Mouse (Mus musculus) myocyte (in vitro differentiated cells): ENCODE data around the gene Foxp2.

ENCODE experiments used
- CEBPB ChIP-seq: IDR thresholded peaks from 2 replicates; pipeline ENCODE4 v1.6.1; 2011; ENCODE audit warnings: mild to moderate bottlenecking, moderate library complexity; ENCODE audit not compliant: poor library complexity, insufficient read depth, severe bottlenecking
- E2F4 ChIP-seq: IDR thresholded peaks from one replicate; pipeline ENCODE4 v1.6.1; 2011; ENCODE audit warnings: mild to moderate bottlenecking, control low read depth, moderate library complexity; ENCODE audit not compliant: insufficient read depth
- MAX ChIP-seq: IDR thresholded peaks from one replicate; pipeline ENCODE4 v1.6.1; 2011; ENCODE audit warnings: low read depth, mild to moderate bottlenecking, control low read depth
- POLR2A ChIP-seq: IDR thresholded peaks from one replicate; pipeline ENCODE4 v1.6.1; 2011; ENCODE audit warnings: low read depth, mild to moderate bottlenecking, control low read depth, moderate library complexity; ENCODE audit not compliant: insufficient read length
- POLR2AphosphoS2 ChIP-seq: IDR thresholded peaks from one replicate; pipeline ENCODE4 v1.6.1; 2011; ENCODE audit warnings: low read depth, control low read depth; ENCODE audit not compliant: insufficient read length
- TCF12 ChIP-seq: IDR thresholded peaks from one replicate; pipeline ENCODE4 v1.6.1; 2011; ENCODE audit warnings: mild to moderate bottlenecking, control low read depth; ENCODE audit not compliant: poor library complexity, insufficient read depth, severe bottlenecking

- TF ChIP-seq POLR2A (no peak), MAX (no peak), TCF12 (no peak), E2F4 (no peak), POLR2AphosphoS2 (no peak), CEBPB (no peak)
These were observed 13.9 kb downstream of the Foxp2 start for GRCm38 (mm10) chr6:14915066-14915465.
